Mouse (Mus musculus): ENCODE data around the gene Psenen.

- TF ChIP-seq CTCF (conservative IDR thresholded peaks at IDR 0.05; ENCODE audit: low read length), result no peak
- no peak for TF ChIP-seq POU5F1 (IDR thresholded peaks at IDR 0.05; ENCODE audit: borderline replicate concordance, low read length)
- TF ChIP-seq NANOG (IDR thresholded peaks at IDR 0.05; ENCODE audit: borderline replicate concordance, low read length), result no peak
These were observed 31.1 kb upstream of the Psenen start for GRCm38 (mm10) chr7:30594510-30595024.
